Mouse (Mus musculus) cerebellum, adult (tissue): Measurements from ENCODE around the gene Kcnk12.

ENCODE experiments used
- ATAC-seq: cut with Nextera tagmentation; 2 replicates; pipeline ENCODE4 v1.9.2; 2017; ENCODE audit warnings: mild to moderate bottlenecking, moderate library complexity, mixed read lengths; ENCODE audit not compliant: insufficient number of reproducible peaks, low FRiP score, low TSS enrichment

Kcnk12 gene

GRCm38 (mm10) chr17:87726489-87727356 lies 71.1 kb downstream of the Kcnk12 start:
- no peak for ATAC-seq

- no peak for ATAC-seq
Measured at GRCm38 (mm10) chr17:87724727-87725126, 73.1 kb downstream of the Kcnk12 start.

DNA sequence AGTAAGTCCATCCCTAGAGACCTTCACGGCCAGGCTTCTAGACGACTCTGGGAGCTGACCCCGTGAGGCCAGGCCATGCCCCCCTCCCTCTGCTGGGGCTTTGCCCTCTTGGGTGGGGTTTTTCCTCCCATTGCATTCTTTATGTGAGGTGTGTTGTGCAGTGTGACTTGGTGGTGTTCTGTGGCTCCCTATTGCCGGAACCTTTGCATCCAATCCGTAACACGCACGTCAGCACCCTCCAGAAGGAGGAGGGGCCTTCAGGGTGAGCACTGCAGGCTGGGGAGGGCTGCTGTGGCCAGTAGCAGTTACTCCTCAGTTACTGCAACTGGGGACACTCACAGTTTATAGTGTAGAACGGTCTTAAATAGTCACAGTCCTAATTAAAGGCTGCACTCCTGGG lies 97.7 kb downstream of the Kcnk12 start:
- no peak for ATAC-seq

DNA sequence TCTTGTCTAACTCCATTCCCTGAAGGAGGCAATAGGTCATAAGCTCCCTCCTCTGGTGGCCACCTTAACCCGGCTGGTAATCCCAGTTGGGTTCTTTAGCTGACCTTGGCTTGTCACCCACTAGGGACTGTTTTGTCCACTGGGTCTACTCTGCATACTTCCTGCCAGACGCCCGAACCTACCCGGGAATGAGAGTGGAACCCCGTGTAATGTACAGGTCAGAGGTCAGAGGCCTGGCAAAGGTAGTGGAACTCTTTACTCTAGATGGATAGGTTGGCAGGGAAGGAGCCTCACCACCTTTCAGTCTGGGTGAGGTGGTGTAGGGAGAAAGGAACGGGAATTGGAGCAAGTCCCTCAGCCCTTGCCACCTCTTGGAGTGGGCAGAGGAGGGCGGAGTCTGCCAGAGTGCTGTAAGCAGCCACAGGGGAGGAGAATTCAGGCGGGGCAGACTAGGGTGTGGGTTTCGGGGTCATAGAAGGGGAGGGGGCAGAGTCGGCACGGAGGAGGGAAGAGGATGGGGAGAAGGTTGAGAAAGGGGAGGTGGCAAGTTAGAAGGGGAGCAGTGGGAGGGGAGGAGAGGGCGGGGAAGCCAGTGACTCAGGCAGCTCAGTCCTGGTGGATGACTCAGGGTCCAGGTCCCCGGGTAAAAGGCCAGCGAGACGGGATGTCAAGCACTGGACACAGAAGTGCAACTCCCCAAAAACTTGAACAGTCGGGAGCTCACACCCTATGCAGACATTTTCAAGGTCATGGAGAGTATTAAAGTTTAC lies 98.6 kb downstream of the Kcnk12 start:
- ATAC-seq, result no peak

DNA sequence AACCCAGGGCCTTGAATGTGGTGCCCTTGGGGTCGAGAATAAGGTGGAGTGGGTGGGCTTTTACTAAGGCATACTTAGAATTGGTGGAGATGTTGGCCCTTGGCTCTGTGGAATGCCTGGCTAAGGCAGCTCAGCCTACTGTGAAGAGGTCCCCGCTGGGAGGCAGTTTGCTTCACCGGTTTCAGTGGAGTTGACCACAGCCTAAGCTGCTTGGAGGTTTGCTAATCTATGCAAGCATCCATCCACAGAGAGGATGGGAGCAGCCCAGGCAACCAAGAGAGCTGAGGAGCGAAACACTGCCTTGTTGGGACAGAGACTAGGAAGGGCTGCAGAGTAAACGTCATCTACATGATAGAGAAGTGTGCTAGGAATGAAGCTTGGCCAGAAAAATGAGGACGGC lies 101.0 kb downstream of the Kcnk12 start:
- no peak for ATAC-seq

DNA sequence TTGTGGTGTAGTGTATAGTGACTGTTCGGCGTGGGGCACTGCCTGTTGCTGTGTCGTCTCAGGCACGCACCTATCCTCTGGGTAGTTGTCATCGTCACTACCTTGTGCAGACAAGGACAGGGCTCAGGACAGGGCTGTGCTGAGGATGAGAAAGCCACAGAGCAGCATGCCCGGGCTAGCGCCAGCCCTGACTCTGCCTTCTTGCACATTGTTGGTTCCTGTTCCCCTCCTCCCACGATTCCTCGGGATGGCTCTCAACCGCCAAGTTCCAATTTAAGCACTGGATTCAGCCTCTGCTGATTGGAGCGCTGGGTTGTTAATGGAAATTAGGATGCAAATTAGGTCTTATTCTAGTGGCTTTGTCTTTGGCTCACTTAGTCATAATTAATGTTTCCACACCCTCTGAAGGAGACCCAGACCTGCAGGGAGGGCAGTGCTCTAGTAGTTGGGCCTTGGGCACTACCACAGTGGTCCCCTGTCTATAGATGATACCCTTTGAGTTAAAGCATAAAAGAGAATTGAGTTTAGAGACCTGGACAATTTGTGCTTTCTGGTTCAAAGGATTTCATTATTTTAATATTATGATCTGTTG lies 101.8 kb downstream of the Kcnk12 start:
- no peak for ATAC-seq
